Mouse (Mus musculus) heart, embryonic 14.5 days (tissue): Measurements from ENCODE around the gene Slc16a12. TPM values are rescaled to one million over a fixed set of nuclear protein-coding genes. Genes with fewer than 3 reads are reported as not detected.

ENCODE experiments used
- ATAC-seq: fragments of 200-750 bp; cut with Nextera tagmentation; 2 replicates; pipeline ENCODE4 v1.8.0; 2017; ENCODE audit warnings: low read depth, moderate TSS enrichment; ENCODE audit not compliant: insufficient number of reproducible peaks, insufficient read depth, low FRiP score
- H3K27ac ChIP-seq, 2 experiments: fragments of 200-500 bp in 1 of 2; fragments of 300-500 bp in 1 of 2; sonication (generic) in 1 of 2; replicated peaks in 1 of 2; 2 replicates each; pipeline ENCODE4 v1.5.1; 2012 to 2014; ENCODE audit warnings: low read depth in 2 of 2, low read length in 2 of 2, control low read depth in 1 of 2, mild to moderate bottlenecking in 1 of 2, mixed read lengths in 1 of 2; ENCODE audit not compliant: control insufficient read depth in 1 of 2, insufficient read depth in 1 of 2
- H3K27me3 ChIP-seq: fragments of 300-500 bp; sonication (generic); 2 replicates; pipeline ENCODE4 v1.6.1; 2014; ENCODE audit warnings: mild to moderate bottlenecking, low read length, control low read depth; ENCODE audit not compliant: control insufficient read depth, insufficient read depth
- H3K36me3 ChIP-seq: fragments of 300-500 bp; sonication (generic); 2 replicates; pipeline ENCODE4 v1.6.1; 2014; ENCODE audit warnings: mild to moderate bottlenecking, control low read depth, low read length, mixed read lengths; ENCODE audit not compliant: control insufficient read depth, insufficient read depth
- H3K4me1 ChIP-seq, 2 experiments: fragments of 200-500 bp in 1 of 2; fragments of 300-500 bp in 1 of 2; sonication (generic) in 1 of 2; 2 replicates each; pipeline ENCODE4 v1.6.1; 2012 to 2014; ENCODE audit warnings: low read length in 2 of 2, control low read depth in 1 of 2, mixed read lengths in 1 of 2; ENCODE audit not compliant: control insufficient read depth in 2 of 2, insufficient read depth in 2 of 2
- H3K4me2 ChIP-seq: fragments of 300-500 bp; sonication (generic); 2 replicates; pipeline ENCODE4 v1.6.1; 2014; ENCODE audit warnings: mild to moderate bottlenecking, low read length
- H3K4me3 ChIP-seq, 2 experiments: fragments of 200-500 bp in 1 of 2; fragments of 300-500 bp in 1 of 2; sonication (generic) in 1 of 2; 2 replicates each; pipeline ENCODE4 v1.5.1; 2012 to 2014; ENCODE audit warnings: low read length in 2 of 2, mild to moderate bottlenecking in 2 of 2, control low read depth in 1 of 2, low read depth in 1 of 2, moderate library complexity in 1 of 2; ENCODE audit not compliant: control insufficient read depth in 1 of 2, insufficient read depth in 1 of 2
- H3K9ac ChIP-seq: fragments of 300-500 bp; sonication (generic); 2 replicates; pipeline ENCODE4 v1.6.1; 2014; ENCODE audit warnings: mild to moderate bottlenecking, low read length
- H3K9me3 ChIP-seq: fragments of 300-500 bp; sonication (generic); 2 replicates; pipeline ENCODE4 v1.6.1; 2016; ENCODE audit warnings: low read length, control low read depth; ENCODE audit not compliant: control insufficient read depth
- WGBS: fragments of 180-500 bp; shearing (Covaris S2); extraction: QIAGEN DNeasy Blood & Tissue Kit; methylation state at CpG from one replicate; pipeline ENCODE4 v1.1.7; 2014; 5-methylcytosine and 5-hydroxymethylcytosine counted together
- polyA plus RNA-seq: library from polyadenylated mRNA; unstranded; fragments of >200 nt; fragmentation: Nextera tagmentation; extraction: Ambion mirVana; gene quantifications from 2 replicates; pipeline ENCODE4 v1.2.1, GENCODE M21; 2014

The Slc16a12 gene
- polyA plus RNA-seq, 1 experiment from 2014 or later, result 19.7 TPM

GRCm38 (mm10) chr19:34746201-34746600 is 888 bp downstream of the Slc16a12 start:
- 9% methylated on average over 9 of the region's 9 CpGs for WGBS
- H3K36me3 ChIP-seq, result no peaks in the 10 kb centered on the region
- no peaks in the 10 kb centered on the region for H3K27me3 ChIP-seq
- H3K9me3 ChIP-seq, result no peaks in the 10 kb centered on the region
- peak overlapping the region; percentile 93 for H3K4me2 ChIP-seq
- H3K4me1 ChIP-seq, result peaks cover 0 to 4% of the 10 kb centered on the region in 2 experiments; a peak in 1 of 4 replicates
- peak overlapping the region; percentile 88 for H3K9ac ChIP-seq
- peak overlapping the region; percentile 41 to 91 for H3K27ac ChIP-seq
- peak overlapping the region; percentile 56 to 75 for H3K4me3 ChIP-seq
- no peak for ATAC-seq

GRCm38 (mm10) chr19:34745012-34745411 is 2.1 kb downstream of the Slc16a12 start:
- Histone ChIP-seq H3K27me3 (no peaks in the 10 kb centered on the region), H3K9me3 (no peaks in the 10 kb centered on the region), H3K4me1 (peaks cover 0 to 4% of the 10 kb centered on the region in 2 experiments; a peak in 1 of 4 replicates), H3K9ac (no peak overlapping the region), H3K4me3 (no peak overlapping the region), H3K36me3 (no peaks in the 10 kb centered on the region), H3K4me2 (peak overlapping the region; percentile 93), H3K27ac (peak overlapping the region; percentile 11 to 91; a peak in 1 of 4 replicates)
- no peak for ATAC-seq
- WGBS, result 80% methylated on average over 8 of the region's 8 CpGs

- Histone ChIP-seq H3K4me3 (no peak overlapping the region), H3K27ac (no peak overlapping the region), H3K9ac (no peak overlapping the region), H3K36me3 (no peaks in the 10 kb centered on the region), H3K9me3 (no peaks in the 10 kb centered on the region), H3K27me3 (no peaks in the 10 kb centered on the region), H3K4me1 (peaks cover 3 to 9% of the 10 kb centered on the region in 2 experiments; a peak in 3 of 4 replicates), H3K4me2 (no peak overlapping the region)
- WGBS, result 85% methylated on average over 3 of the region's 3 CpGs
- no peak for ATAC-seq
Measured at GRCm38 (mm10) chr19:34737916-34738315, 9.2 kb downstream of the Slc16a12 start.

- Histone ChIP-seq H3K9ac (no peak overlapping the region), H3K27ac (no peak overlapping the region), H3K4me1 (peaks cover 4 to 11% of the 10 kb centered on the region in 2 experiments; a peak in 3 of 4 replicates), H3K27me3 (no peaks in the 10 kb centered on the region), H3K4me2 (no peak overlapping the region), H3K4me3 (no peak overlapping the region), H3K9me3 (no peaks in the 10 kb centered on the region), H3K36me3 (no peaks in the 10 kb centered on the region)
- no peak for ATAC-seq
- 49% methylated on average over 4 of the region's 4 CpGs for WGBS
Measured at GRCm38 (mm10) chr19:34735900-34736299, 11.2 kb downstream of the Slc16a12 start.

GRCm38 (mm10) chr19:34733020-34733419 is 14.1 kb downstream of the Slc16a12 start:
- Histone ChIP-seq H3K9me3 (no peaks in the 10 kb centered on the region), H3K4me2 (no peak overlapping the region), H3K4me3 (no peak overlapping the region), H3K36me3 (no peaks in the 10 kb centered on the region), H3K27ac (no peak overlapping the region), H3K4me1 (peaks cover 4 to 11% of the 10 kb centered on the region in 2 experiments; a peak in 3 of 4 replicates), H3K27me3 (no peaks in the 10 kb centered on the region), H3K9ac (no peak overlapping the region)
- no peak for ATAC-seq
- 67% methylated on average over 3 of the region's 3 CpGs for WGBS

GRCm38 (mm10) chr19:34731356-34731755 is 15.7 kb downstream of the Slc16a12 start:
- no peak overlapping the region for H3K9ac ChIP-seq
- peaks cover 4 to 11% of the 10 kb centered on the region in 2 experiments; a peak in 3 of 4 replicates for H3K4me1 ChIP-seq
- no peak overlapping the region for H3K4me3 ChIP-seq
- H3K27me3 ChIP-seq, result no peaks in the 10 kb centered on the region
- WGBS, result 86% methylated on average over 5 of the region's 5 CpGs
- H3K36me3 ChIP-seq, result no peaks in the 10 kb centered on the region
- H3K27ac ChIP-seq, result no peak overlapping the region
- no peaks in the 10 kb centered on the region for H3K9me3 ChIP-seq
- no peak for ATAC-seq
- no peak overlapping the region for H3K4me2 ChIP-seq

- ATAC-seq, result no peak
- peaks cover 2 to 9% of the 10 kb centered on the region in 2 experiments; a peak in 3 of 4 replicates for H3K4me1 ChIP-seq
- no peak overlapping the region for H3K27ac ChIP-seq
- no peak overlapping the region for H3K4me3 ChIP-seq
- H3K27me3 ChIP-seq, result no peaks in the 10 kb centered on the region
- no peak overlapping the region for H3K9ac ChIP-seq
- 90% methylated on average over 4 of the region's 4 CpGs for whole genome bisulfite sequencing
- no peak overlapping the region for H3K4me2 ChIP-seq
- no peaks in the 10 kb centered on the region for H3K36me3 ChIP-seq
- no peaks in the 10 kb centered on the region for H3K9me3 ChIP-seq
Measured at GRCm38 (mm10) chr19:34730584-34730983, 16.5 kb downstream of the Slc16a12 start.

- no peak for ATAC-seq
- no peaks in the 10 kb centered on the region for H3K9me3 ChIP-seq
- H3K27me3 ChIP-seq, result no peaks in the 10 kb centered on the region
- H3K4me1 ChIP-seq, result peaks cover 2 to 11% of the 10 kb centered on the region in 2 experiments; a peak in 3 of 4 replicates
- H3K36me3 ChIP-seq, result no peaks in the 10 kb centered on the region
- H3K9ac ChIP-seq, result no peak overlapping the region
- H3K27ac ChIP-seq, result no peak overlapping the region
- H3K4me3 ChIP-seq, result no peak overlapping the region
- WGBS, result 81% methylated on average over 3 of the region's 3 CpGs
- no peak overlapping the region for H3K4me2 ChIP-seq
Measured at GRCm38 (mm10) chr19:34729505-34729904, 17.6 kb downstream of the Slc16a12 start.
